Mouse (Mus musculus) ovary, postnatal 10 days (tissue): ENCODE results near the gene Myo1b.

ENCODE experiments used
- DNase-seq: peaks from one replicate; pipeline ENCODE4 v3.0.0; 2022; ENCODE audit warnings: low spot score

Myo1b gene

DNA sequence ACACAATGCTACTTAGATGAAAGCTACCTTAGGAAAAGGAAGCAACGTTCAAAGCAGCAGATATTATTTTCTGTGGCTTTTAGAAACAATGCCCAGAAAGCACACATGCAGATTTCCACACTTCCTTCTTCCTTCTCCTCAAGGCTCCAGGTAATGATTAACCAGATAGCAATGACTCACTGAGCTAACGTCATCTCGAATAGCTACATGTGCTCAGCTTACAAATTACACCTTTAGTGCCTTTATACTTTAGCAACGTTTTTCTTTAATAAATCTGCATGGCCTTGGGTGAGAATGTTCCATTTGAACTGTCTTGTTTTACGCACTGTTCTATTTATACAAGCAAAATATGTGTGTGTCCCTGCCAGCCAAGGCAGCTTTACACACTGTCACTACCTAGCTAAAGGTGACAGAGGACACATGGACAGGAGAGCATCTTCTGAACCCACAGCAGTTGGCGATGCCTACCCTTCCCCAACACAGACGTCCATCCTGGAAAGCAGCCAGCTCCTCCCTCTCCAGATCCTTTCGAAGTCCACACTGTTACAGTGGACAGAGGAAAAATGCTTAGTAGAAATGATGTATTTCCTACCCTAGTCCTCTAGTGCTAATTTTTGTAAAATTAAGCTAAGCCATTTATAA, 66.2 kb downstream of the Myo1b start:
- DNase-seq: no peak

DNA sequence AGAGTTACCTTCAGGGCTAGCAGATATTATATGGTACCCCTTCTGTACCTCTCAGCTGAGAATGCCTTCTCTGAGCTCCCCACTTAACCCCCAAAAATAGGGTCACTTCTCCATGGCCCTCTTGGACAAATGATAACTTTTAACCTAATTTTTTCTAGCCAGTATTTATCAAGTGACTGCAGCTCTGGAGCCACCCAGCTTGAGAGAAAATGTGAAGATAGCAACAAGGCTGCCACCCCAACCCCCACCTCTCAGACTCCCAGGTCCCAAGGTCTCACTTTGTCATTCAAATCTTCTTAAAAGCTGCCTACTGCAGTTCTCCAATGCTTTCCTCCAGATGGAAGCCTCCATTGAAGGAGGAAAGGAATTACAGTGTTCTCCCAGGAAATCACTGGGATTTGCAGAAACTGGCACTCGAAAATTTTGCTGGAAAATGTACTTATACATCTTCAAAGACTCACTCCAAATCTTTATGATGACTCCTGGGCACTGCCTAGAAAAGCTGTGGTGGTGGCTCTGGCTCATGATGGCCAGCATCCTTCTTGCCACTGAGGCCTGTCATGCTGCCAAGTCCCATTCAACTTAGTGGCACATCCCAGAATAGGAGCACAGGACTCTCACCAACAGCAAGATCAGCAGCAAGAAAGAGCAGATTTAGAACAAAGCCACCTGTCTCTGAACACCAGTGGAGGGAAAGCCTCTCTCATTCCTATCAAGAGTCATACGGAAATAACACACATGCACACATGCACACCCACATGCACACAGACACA, 70.4 kb downstream of the Myo1b start:
- no peak for DNase-seq

DNA sequence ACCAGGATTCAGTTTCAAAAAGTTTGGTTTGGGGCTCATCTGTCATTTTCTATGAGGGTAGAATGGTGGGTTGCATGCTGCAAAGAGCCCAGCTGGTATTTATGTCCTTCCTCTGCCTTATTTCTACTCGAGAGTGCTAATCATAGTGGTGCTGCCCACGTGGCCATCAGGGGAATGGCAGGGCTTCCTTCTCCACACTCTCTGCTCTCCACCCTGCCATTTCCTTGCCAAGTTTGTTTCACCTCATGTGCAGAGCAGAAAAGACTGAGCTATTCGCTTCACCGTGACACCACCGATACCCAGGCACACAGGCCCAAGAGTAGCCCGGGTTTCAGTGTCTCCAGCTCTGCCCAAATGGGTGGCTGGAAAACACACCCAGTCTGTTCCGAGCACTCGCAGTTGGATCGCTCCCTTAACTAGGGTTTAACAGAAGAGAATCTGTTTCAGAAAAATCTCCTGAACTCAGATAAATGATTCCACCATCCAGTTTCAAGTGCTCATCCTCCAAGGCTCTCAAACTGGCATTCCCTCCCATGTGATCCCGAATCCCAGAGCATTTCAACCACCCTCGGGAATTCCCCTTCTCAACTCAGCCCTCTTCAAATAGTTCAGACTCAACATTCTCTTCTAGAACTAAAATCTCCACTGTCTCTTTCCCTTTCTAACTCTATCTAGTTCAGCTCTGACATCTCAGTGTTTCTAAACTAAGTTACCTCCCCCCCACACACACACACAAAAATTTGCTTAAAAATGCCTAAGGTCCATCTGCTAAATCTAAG, 77.8 kb downstream of the Myo1b start:
- no peak for DNase-seq

DNA sequence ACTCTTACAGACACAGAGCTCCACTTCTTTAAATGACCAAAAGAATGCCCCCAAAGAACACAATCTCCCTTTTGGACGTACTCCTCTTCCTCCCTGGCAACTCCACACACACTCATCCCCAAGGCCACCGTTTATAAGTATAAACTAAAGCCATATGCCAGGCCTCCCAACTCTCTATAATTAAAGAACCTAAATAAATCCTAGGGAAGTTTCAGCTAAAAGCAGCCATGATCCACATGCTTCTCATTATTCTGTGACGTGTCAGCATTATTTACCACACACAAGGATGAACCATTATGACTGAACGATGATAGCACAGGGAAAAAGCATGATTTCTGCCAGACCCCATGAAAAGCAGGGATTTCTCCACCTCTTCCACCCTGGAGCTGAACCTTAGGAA, 78.6 kb downstream of the Myo1b start:
- DNase-seq: no peak

DNA sequence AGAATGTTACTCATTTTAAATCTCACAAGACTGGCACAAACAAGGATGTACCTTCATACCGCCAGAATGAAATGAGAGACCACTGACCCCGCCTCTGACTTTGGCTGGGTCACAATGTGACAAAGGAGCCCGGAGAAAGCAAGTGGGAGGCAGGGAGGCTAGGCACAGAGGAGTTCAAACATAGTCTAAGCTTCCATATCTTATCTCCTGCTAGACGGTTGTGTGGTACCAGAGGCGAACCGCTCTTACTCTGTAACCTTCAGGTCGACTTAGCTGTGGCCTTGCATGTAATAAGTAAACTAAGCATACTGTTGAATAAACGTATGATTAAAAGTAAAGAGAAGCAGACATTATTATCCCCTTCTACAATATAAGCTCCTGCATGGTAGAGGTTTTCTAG, 80.1 kb downstream of the Myo1b start:
- DNase-seq: no peak

DNA sequence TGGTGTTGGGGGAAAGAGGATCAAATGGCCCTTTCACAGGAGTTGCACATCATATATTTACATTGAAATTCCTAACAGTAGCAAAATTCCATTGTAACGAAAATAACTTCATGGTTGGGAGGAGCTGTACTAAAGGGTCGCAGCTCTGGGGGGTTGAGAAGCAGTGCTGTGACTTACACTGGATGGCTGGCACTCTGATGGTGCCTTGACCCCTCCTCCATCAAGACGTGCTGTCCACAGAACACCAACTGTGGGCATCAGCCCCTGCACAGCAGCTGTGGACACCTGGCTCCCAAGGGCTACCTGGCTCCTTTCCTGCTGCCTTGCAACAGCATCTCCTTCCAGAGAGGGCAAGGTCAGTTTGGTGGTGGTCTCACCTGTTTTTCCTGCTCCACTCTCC, 81.8 kb downstream of the Myo1b start:
- no peak for DNase-seq

DNA sequence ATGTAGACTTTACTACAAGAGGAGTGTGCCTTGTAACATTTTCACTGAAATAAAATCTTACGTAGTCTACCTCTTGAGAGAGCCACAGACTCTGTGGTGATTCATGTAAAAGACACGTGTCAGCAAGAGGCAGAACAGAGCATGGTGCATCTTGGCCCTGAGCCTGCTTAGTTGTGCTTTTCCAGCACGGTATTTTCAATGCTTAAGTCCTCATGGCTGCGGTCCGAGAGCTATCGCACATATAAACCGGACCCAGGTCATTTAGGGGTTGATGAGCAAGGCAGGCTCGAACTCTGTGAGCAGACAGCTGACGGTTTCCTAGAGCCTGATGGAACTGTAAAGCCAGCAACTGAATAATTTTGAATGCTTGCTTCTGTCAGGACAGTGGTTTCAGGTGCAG, 86.5 kb downstream of the Myo1b start:
- no peak for DNase-seq

DNA sequence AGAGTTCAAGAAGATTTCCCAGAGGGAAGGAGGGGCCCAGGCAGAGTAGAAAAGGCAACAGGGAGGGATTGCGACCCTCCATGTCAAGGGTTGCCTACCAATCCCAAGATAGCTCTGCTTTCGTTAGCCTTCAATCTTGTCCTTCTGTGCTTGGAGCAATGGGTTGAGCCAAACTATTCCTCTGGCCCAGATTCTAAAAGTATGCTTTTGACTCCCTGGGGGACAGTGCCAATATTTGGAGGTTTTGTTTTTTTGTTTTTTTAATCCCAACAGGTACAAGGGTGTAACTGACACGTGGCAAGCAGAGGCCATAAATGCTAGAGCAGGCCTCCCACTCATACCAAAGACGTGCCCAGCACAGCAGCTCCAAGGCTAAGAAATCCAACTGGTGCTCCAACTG, 93.3 kb downstream of the Myo1b start:
- DNase-seq: no peak

DNA sequence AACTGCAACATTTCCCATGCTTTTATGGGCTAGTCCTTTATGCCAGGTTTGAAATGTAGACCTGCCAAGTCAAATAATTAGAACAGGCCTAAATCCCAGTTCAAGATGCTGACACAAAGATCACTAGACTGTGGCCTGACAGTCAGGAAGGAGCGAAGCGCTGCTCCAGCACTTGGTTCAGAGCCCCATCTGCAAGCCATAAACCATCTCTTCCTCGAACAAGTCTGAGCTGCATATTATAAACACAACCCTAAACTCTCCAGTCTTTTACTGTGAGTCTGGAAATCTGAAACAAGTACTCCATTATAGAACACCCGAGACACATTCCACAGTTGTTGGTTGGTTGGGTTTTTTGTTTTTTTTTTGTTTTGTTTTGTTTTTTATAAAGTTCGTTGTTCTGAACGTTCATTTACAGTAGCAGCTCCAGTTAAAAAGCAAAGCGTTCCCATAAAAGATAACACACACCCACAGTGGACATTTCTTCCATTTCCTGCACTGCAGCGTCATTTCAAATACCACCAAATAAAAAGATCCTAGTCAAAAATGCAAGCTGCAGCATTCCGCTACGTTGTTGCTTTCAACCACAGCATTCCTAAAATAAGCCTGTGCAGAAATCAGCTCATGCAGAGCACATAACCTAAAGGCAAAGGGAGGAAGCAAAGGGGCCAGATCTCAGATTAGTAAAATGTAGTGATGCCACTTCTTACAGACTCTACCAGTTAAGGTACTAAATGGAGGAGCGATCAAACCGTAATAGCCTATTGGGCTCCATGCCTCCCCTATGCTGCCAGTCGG, 94.0 kb downstream of the Myo1b start:
- DNase-seq: no peak

DNA sequence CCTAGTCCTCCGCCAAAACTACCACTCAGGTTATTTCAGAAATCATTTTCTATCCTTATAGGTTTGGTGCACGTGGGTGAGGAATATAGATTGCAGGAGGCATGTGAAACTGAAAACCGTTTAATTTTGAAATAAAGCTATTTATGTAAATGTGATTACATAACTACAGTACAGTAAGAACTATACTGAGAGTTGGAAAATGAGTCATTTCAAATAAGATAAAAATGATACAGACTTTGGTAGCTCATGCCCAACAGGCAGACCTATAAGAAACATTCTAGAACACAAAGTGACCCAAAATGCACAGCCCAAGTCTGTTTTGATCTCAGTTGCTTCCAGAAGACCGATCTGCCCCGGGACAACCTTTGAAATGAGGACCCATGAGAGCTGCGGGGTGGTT, 95.4 kb downstream of the Myo1b start:
- DNase-seq: no peak

DNA sequence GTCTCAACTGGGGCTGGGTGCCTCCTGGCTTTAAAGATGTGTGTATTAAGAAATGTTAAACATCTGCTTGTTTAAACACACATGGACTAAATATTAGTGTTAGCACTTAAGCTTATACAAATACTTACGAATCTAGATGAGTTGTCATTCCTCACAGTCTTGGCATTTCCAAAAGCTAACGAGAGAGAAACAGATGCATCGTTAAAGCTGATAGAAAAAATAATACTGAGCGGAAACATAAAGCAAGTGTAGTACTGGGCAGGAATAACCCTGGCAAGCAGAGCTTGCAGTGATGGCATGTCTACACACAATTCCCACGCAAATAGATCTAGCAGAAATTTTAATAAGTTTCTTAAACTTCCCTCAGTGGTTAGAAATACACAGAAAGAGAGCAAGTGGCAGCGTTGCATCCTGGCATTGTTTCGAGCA, 95.8 kb downstream of the Myo1b start:
- DNase-seq: no peak

DNA sequence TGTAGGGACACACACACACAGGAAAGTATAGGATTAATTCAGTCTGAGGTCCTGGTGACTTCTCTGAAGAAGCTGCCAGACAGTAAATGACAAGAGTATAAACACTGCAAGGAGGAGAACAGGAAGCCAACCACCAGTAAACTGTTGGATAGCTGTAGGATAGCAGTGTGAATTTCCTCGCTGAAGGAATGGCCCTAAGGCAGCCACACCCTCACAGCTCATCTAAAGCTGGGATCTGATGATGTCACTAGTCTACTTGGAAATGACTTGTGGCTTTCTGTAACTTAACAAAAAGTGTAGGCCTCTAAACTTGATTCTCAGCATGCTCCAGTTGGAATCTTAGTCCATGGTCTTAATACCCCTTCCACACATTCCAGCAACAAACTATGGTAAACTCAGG, 100.2 kb downstream of the Myo1b start:
- DNase-seq: no peak

DNA sequence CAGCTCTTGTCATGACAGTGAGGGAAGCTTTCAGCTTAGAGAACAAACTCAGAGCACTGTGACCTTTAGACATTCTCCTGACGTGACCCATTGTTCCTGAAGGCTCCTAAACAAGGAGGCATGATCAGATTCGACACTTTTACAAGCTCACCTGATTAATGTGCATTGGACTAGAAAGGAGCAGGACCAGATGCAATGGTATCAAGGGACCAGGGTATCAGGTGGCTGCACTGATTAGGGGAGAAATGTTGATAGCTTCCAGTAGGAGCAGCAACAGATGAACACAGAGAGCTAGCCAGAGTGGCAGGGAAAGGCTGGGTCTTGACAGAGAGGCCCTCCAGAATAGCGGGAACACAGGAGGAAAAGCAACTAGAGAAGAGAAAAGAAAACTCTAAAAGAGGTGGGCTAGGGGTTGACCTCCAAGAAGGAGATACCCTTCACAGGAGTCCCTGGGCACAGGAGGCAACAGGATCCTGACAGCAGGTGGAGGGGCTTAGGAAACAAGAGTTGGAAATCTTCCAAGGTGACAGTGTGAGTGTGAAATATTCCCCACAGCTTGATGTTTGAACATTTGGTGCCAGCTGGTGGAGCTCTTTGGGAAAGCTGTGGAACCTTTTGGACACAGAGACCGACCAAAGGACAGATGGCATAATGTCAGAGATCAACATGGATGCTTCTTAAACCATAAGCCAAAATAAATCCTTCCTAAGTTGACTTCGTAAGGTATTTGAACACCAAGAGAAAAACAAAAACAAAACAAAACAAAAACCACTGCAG, 100.8 kb downstream of the Myo1b start:
- DNase-seq: no peak

DNA sequence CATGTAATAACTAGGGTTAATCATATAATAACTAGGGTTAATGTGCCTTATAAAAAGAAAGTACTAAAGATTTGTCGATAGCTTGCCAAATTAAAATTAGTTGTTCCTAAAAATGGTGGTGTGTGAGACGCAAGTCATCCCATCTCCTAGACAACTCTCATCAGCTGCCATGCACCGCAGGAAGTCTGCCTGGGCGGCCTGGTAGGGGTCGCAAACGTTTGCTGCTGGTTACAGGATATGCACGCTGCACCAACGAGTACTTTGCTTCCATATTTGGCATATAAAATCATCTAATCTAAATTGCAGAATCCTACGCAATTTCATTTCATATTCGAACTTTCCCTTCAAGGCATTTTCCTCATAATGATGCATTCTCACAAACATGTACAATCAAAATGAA, 107.0 kb downstream of the Myo1b start:
- no peak for DNase-seq

DNA sequence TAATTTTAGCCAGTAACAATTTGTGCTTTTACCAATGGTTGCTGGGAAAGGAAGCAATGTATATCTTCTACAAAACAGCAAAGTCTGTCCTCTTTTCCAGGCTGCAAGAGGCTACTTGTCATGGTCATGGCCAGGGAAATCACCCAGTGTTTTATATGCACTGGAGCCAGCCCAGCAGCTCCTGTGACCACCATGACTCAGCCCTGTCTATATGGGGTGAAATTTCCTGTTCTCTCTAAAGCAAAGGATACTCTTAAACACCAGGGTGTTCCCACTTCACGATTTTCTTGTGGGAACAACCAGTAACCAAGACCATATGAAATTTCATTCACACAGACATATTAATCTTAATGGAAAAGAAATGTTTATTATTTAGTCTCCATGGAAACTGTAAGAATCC, 107.6 kb downstream of the Myo1b start:
- DNase-seq: no peak

DNA sequence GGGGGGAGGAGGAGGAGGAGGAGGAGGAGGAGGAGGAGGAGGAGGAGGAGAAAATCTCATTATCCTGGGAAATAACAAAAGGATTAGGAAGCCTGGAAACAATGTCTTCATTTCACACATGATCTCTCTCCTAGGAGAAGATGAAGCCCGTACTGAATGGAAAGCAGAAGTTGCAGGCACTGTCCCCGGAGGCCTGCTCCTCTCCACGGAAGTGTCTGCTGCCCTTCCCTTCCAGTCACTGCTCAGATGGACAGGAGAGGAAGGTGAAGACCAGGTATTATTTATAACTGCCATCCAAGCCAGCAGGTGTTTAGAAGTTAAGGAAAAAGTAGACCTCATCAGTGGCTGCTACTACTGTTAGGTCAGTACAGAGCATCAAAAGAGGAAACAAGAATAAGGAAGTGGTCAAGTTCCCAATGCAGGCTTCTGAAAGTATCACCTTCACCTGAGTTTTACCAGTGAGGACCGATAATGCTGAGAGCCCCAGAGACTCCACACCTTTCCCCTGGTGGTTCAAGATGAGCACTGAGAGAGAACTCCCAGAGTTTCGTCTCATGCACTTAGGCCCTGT, 110.7 kb downstream of the Myo1b start:
- no peak for DNase-seq

DNA sequence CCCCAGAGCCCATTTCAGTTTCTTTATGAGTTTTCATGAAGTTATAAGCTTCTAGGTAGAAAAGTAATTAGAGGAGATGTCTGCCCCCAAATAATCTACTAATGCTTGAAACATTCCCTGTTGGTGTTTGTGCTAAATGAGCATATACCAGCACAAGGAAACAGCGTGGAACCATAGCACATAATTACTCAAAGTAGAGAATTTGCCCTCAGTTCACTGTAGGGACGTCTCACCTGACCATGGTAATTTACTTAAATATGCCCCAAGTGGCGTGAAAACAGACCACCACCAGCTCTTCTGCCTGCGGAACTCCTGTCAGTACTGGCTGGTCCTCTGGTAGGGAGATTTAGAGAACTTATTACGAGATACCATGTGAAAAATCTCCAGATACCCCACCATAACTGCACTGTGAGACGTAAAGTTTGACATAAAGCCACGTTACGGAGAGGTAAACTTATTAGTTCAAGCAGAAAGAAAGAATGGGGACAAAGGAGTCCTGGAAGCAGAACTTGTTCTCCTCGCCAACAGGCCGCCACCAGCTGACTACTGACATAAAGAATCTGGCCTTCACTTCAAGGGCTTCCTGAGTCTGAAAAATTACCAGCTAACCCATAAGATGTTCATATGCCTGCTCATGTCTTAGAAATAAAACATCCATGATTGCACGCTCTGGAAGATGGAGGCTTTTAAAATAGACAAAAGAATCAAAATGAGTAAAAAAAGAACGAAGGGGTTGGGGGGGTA, 111.4 kb downstream of the Myo1b start:
- DNase-seq: no peak

DNA sequence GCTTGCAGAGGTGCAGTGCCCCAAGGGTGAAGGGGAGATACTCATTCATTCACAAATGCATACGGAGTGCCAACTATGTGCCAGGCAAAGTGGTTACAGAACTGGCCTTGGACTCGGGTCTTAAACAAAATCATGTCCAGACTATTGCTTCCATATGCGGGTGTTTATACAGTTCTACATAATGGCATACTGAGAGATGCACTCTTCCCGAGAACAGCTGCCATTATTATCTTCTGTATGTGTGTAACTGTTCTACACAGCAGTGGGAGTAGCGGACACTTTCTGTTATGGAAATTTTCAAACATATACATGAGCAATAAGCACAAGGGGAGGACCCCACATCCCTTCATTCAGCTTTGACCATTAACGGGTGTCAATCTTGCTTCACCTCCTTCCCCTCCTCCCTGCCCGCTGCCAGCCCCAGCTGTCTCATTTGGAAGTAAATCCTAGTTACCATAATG, 117.8 kb downstream of the Myo1b start:
- DNase-seq: no peak

DNA sequence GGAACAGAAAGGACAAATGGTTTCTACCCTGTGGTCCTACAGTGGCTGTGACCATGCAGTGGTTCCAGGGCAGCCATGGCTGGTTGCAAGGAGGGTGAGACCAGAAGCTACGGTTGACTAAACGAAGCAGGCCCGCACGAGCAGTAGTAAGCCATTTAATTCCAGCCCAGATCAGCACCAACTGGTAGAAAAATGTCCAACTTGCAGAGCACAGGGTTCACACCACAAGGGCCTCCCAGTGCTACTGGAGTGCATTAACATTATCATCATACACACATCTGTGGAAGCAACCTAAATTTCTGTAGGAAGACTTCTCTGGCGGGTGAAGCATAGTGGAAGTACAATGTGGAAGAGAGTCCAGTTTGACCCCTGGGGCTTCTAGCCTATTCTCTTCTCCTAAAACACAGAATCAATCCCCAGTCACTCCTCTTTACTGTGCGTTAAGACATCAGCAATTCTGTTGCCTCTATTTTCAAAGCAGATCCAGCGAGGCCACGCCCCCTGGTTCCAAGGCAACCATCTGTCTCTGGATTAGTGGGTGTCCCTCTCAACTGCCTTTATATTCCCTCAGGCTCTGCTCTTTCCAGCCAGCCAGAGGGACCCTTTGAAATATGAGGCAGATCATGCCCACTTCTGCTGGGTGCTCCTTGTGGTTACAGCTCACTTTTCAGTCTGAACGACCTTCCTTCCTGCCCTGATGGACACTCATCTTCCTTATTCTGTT, 120.1 kb downstream of the Myo1b start:
- no peak for DNase-seq

DNA sequence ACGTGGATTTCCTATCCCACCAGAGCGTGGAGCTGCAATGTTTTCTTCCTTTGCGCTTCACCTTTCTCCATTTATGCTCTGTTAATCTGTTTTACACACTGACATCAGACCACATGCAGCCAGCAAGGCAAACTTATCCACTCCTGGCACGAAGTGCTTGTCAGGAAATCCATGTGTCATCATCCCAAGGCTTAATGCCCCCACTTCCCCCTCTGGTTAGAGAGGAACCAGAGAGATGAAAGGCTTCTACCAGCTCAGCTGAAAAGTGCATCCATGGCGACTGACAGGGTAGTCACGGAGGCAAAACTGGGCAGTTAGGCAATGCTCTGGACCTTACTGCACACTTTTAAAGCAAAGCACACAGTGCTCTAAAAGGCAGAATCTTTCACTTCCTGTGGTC, 126.6 kb downstream of the Myo1b start:
- DNase-seq: no peak
